Mouse (Mus musculus): ENCODE data around the gene Trir. TPM values are rescaled to one million over a fixed set of nuclear protein-coding genes. Genes with fewer than 3 reads are reported as not detected.

The Trir gene
- polyA plus RNA-seq, 1 experiment: 135 TPM

- H3K36me3 ChIP-seq (ENCODE audit: control insufficient read depth, insufficient read depth, low read length): peaks cover 25% of the 10 kb centered on the region
- TF ChIP-seq CTCF (IDR thresholded peaks at IDR 0.05; ENCODE audit: extremely low read depth, insufficient read length, insufficient replicate concordance, low read depth, low read length) (no peak), POLR2A (IDR thresholded peaks at IDR 0.05; ENCODE audit: low read depth, low read length) (no peak)
- H3K4me1 ChIP-seq (ENCODE audit: control insufficient read depth, insufficient read depth, insufficient read length, low read length): peaks cover 12% of the 10 kb centered on the region; the same call in 1 of the 2 replicates
- no peaks in the 10 kb centered on the region for H3K27me3 ChIP-seq (ENCODE audit: control insufficient read depth, insufficient read depth, low read length)
- no peak overlapping the region for H3K27ac ChIP-seq (ENCODE audit: insufficient read depth, low read depth, low read length)
- H3K4me3 ChIP-seq (ENCODE audit: low read depth, low read length): no peak overlapping the region
- WGBS: 89% methylated on average over 15 of the region's 15 CpGs
These were observed 46.5 kb downstream of the Trir start for GRCm38 (mm10) chr8:85073041-85073612.

GRCm38 (mm10) chr8:85074167-85074566 lies 47.5 kb downstream of the Trir start:
- no peaks in the 10 kb centered on the region for H3K27me3 ChIP-seq (ENCODE audit: control insufficient read depth, insufficient read depth, low read length)
- peaks cover 25% of the 10 kb centered on the region for H3K36me3 ChIP-seq (ENCODE audit: control insufficient read depth, insufficient read depth, low read length)
- no peak for TF ChIP-seq POLR2A (IDR thresholded peaks at IDR 0.05; ENCODE audit: low read depth, low read length)
- TF ChIP-seq CTCF (IDR thresholded peaks at IDR 0.05; ENCODE audit: extremely low read depth, insufficient read length, insufficient replicate concordance, low read depth, low read length): no peak
- H3K4me3 ChIP-seq (ENCODE audit: low read depth, low read length): no peak overlapping the region
- WGBS: 81% methylated on average over 10 of the region's 10 CpGs
- peaks cover 12% of the 10 kb centered on the region; the same call in 1 of the 2 replicates for H3K4me1 ChIP-seq (ENCODE audit: control insufficient read depth, insufficient read depth, insufficient read length, low read length)
- H3K27ac ChIP-seq (ENCODE audit: insufficient read depth, low read depth, low read length): no peak overlapping the region

GRCm38 (mm10) chr8:85074617-85075016 lies 48.0 kb downstream of the Trir start:
- H3K4me3 ChIP-seq (ENCODE audit: low read depth, low read length): no peak overlapping the region
- peaks cover 12% of the 10 kb centered on the region; the same call in 1 of the 2 replicates for H3K4me1 ChIP-seq (ENCODE audit: control insufficient read depth, insufficient read depth, insufficient read length, low read length)
- H3K27me3 ChIP-seq (ENCODE audit: control insufficient read depth, insufficient read depth, low read length): no peaks in the 10 kb centered on the region
- H3K36me3 ChIP-seq (ENCODE audit: control insufficient read depth, insufficient read depth, low read length): peaks cover 25% of the 10 kb centered on the region
- TF ChIP-seq CTCF (IDR thresholded peaks at IDR 0.05; ENCODE audit: extremely low read depth, insufficient read length, insufficient replicate concordance, low read depth, low read length) (no peak), POLR2A (IDR thresholded peaks at IDR 0.05; ENCODE audit: low read depth, low read length) (no peak)
- H3K27ac ChIP-seq (ENCODE audit: insufficient read depth, low read depth, low read length): no peak overlapping the region
- 95% methylated on average over 10 of the region's 10 CpGs for WGBS

GRCm38 (mm10) chr8:85076001-85076400 lies 49.4 kb downstream of the Trir start:
- Histone ChIP-seq H3K27ac (ENCODE audit: insufficient read depth, low read depth, low read length) (no peak overlapping the region), H3K27me3 (ENCODE audit: control insufficient read depth, insufficient read depth, low read length) (no peaks in the 10 kb centered on the region), H3K4me3 (ENCODE audit: low read depth, low read length) (no peak overlapping the region), H3K4me1 (ENCODE audit: control insufficient read depth, insufficient read depth, insufficient read length, low read length) (peaks cover 7% of the 10 kb centered on the region; the same call in 1 of the 2 replicates), H3K36me3 (ENCODE audit: control insufficient read depth, insufficient read depth, low read length) (peaks cover 25% of the 10 kb centered on the region)
- TF ChIP-seq CTCF (IDR thresholded peaks at IDR 0.05; ENCODE audit: extremely low read depth, insufficient read length, insufficient replicate concordance, low read depth, low read length): peak; percentile 34; the same call in 1 of the 2 replicates
- no peak for TF ChIP-seq POLR2A (IDR thresholded peaks at IDR 0.05; ENCODE audit: low read depth, low read length)
- 75% methylated on average over 9 of the region's 9 CpGs for WGBS

- Histone ChIP-seq H3K27ac (ENCODE audit: insufficient read depth, low read depth, low read length) (no peak overlapping the region), H3K27me3 (ENCODE audit: control insufficient read depth, insufficient read depth, low read length) (no peaks in the 10 kb centered on the region), H3K4me3 (ENCODE audit: low read depth, low read length) (no peak overlapping the region), H3K4me1 (ENCODE audit: control insufficient read depth, insufficient read depth, insufficient read length, low read length) (peaks cover 10% of the 10 kb centered on the region), H3K36me3 (ENCODE audit: control insufficient read depth, insufficient read depth, low read length) (peaks cover 25% of the 10 kb centered on the region)
- WGBS: 0% methylated on average over 2 of the region's 2 CpGs
- TF ChIP-seq POLR2A (IDR thresholded peaks at IDR 0.05; ENCODE audit: low read depth, low read length) (no peak), CTCF (IDR thresholded peaks at IDR 0.05; ENCODE audit: extremely low read depth, insufficient read length, insufficient replicate concordance, low read depth, low read length) (peak; percentile 96)
These were observed 50.4 kb downstream of the Trir start for GRCm38 (mm10) chr8:85076993-85077392.

Other genes with a start within 250 kb of the Trir start
- 22.3 and 26.1 TPM in 2 replicates for gene Nfix, start 226.5 kb upstream of the Trir start, polyA plus RNA-seq (2012; rRNA removed)
- gene Dand5, start 204.0 kb upstream of the Trir start, polyA plus RNA-seq (2012; rRNA removed): 0.98 and 2.1 TPM in 2 replicates
- gene Gadd45gip1, start 195.3 kb upstream of the Trir start, polyA plus RNA-seq (2012; rRNA removed): 50.5 and 64.1 TPM in 2 replicates
- 26.4 and 47.5 TPM in 2 replicates for gene Rad23a, start 186.2 kb upstream of the Trir start, polyA plus RNA-seq (2012; rRNA removed)
- gene Calr, start 179.9 kb upstream of the Trir start, polyA plus RNA-seq (2012; rRNA removed): 82.6 and 120 TPM in 2 replicates
- 20.2 and 29.1 TPM in 2 replicates for gene Farsa, start 169.8 kb upstream of the Trir start, polyA plus RNA-seq (2012; rRNA removed)
- gene Syce2, start 154.7 kb upstream of the Trir start, polyA plus RNA-seq (2012; rRNA removed): 0.60 and 2.1 TPM in 2 replicates
- 32.5 and 53.2 TPM in 2 replicates for gene Gcdh, start 132.9 kb upstream of the Trir start, polyA plus RNA-seq (2012; rRNA removed)
- 0.30 and 0.38 TPM in 2 replicates for gene Klf1, start 124.9 kb upstream of the Trir start, polyA plus RNA-seq (2012; rRNA removed)
- gene Dnase2a, start 118.3 kb upstream of the Trir start, polyA plus RNA-seq (2012; rRNA removed): 4.1 and 5.9 TPM in 2 replicates
- gene Mast1, start 89.5 kb upstream of the Trir start, polyA plus RNA-seq (2012; rRNA removed): 0.50 and 0.71 TPM in 2 replicates
- gene Rtbdn, start 79.8 kb upstream of the Trir start, polyA plus RNA-seq (2012; rRNA removed): 0.15 TPM in 1 of 2 replicates, not detected in the other
- gene Gm49661, start 57.4 kb upstream of the Trir start, polyA plus RNA-seq (2012; rRNA removed): 3.2 TPM in 1 of 2 replicates, not detected in the other
- 70.6 and 141 TPM in 2 replicates for gene Prdx2, start 57.2 kb upstream of the Trir start, polyA plus RNA-seq (2012; rRNA removed)
- 14.5 and 29.1 TPM in 2 replicates for gene Rnaseh2a, start 57.1 kb upstream of the Trir start, polyA plus RNA-seq (2012; rRNA removed)
- 122 and 329 TPM in 2 replicates for gene Junb, start 48.1 kb upstream of the Trir start, polyA plus RNA-seq (2012; rRNA removed)
- 26.3 and 56.9 TPM in 2 replicates for gene Hook2, start 36.2 kb upstream of the Trir start, polyA plus RNA-seq (2012; rRNA removed)
- 0.33 TPM in 1 of 2 replicates, not detected in the other for gene Best2, start 12.3 kb upstream of the Trir start, polyA plus RNA-seq (2012; rRNA removed)
- 71.8 and 128 TPM in 2 replicates for gene Asna1, start 1.5 kb upstream of the Trir start, polyA plus RNA-seq (2012; rRNA removed)
- gene Tnpo2, start 10.1 kb downstream of the Trir start, polyA plus RNA-seq (2012; rRNA removed): 19.8 and 32.0 TPM in 2 replicates
- gene Fbxw9, start 33.2 kb downstream of the Trir start, polyA plus RNA-seq (2012; rRNA removed): 36.4 and 52.5 TPM in 2 replicates
- gene Gm5741, start 41.2 kb downstream of the Trir start, polyA plus RNA-seq (2012; rRNA removed): 1.4 TPM in 1 of 2 replicates, not detected in the other
- gene Dhps, start 44.9 kb downstream of the Trir start, polyA plus RNA-seq (2012; rRNA removed): 34.8 and 47.2 TPM in 2 replicates
- 66.0 and 79.1 TPM in 2 replicates for gene Wdr83os, start 53.9 kb downstream of the Trir start, polyA plus RNA-seq (2012; rRNA removed)
- gene Wdr83, start 54.5 kb downstream of the Trir start, polyA plus RNA-seq (2012; rRNA removed): 13.4 and 26.8 TPM in 2 replicates
- gene Man2b1, start 56.4 kb downstream of the Trir start, polyA plus RNA-seq (2012; rRNA removed): 28.8 and 38.1 TPM in 2 replicates
- gene Zfp791, start 96.3 kb downstream of the Trir start, polyA plus RNA-seq (2012; rRNA removed): 0.11 and 0.96 TPM in 2 replicates
- not detected in 2 replicates for gene Cks1brt, start 125.1 kb downstream of the Trir start, polyA plus RNA-seq (2012; rRNA removed)
- gene Olfr371, start 199.2 kb downstream of the Trir start, polyA plus RNA-seq (2012; rRNA removed): not detected in 2 replicates